Mouse (Mus musculus) mouse embryonic stem cell (cell line): ENCODE measurements around the gene Msh4.

Experiments
- in situ Hi-C, 2 experiments: fragments of 300-500 bp; cut with MboI; formaldehyde crosslinking; loops; 1 replicate in 1 of 2; 3 replicates in 1 of 2; pipeline ENCODE4 v1.14.3; 2019 to 2020; ENCODE audit warnings: low sequenced_read_pairs in 2 of 2, low pct_unique_long_range_greater_than_20kb in 1 of 2, mixed read lengths in 1 of 2; ENCODE audit not compliant: unreplicated experiment in 1 of 2

Gene Msh4

DNA sequence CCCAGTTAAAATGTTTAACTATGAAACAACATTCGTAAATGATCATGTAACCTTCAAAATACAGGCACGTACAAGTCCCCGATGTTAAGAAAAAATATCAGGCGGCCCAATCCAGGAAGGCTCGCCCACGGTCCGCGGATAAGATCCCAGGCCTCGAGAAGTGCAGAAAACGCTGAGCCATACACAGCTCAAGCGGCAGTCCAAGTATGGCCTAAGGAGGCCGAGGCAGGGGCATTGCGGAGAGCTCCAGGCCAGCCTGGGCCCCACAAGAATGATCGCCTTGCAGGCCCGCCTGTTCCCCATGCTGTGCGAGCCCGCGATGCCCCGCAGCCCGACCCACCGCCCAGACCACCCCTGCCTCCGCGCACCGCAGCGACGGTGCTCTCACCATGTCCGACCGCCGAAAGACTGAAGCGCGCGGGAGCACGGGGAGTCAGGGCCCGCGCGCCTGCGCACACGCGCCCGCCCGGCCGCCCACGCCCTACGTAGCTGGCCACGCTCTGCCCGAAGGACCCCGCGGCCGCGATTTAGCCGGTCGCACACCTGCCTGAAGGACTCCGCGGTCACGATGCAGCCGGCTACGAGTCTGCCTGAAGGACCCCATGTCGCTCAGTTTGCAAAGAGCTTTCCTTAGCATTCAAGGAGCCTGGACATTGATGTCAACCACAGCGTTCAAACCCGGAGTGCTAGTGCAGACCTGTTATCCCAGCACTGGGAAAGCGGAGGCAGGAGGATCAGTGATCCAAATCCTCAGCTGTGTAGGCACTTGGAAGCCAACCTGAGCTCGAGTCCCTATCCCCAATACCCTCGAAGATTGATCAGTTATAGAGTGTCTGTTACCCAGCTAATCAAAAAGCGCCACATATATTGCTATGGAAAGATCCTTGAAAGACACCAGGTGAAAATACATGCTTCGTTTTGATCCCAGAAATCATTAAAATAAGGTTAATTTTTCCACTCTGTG is 6.9 kb upstream of the Msh4 start, which contains the start of gene Rabggtb:
Gene Rabggtb, minus strand, starts transcription at position 464 of the 964 bp plus-strand sequence.
- in situ Hi-C loops: no loop called here

DNA sequence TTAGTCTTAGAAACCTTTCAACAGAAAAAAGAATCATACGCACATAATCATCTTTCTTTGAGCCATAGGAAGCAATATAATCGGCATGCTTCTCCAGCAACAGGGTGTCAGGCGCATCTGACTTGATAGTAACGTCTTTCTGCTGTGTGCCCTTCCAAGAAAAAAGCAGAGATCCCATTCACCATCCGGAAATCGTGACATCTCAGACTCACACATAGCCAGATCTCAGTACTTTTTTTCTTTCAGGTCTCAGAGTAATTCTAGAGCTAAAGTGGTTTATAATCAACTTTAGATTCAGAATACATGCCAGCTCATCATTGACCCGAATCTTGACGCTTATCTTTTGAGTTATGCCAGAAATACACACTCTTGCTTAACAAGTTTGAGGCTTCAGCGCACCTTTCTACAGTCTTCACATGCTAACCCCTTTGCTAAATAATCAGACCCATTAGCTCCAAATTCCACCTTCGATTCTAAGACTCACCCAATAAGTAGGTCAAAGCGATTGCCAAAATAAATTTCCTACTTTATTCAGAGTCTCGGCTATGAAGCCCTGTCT is 6.0 kb upstream of the Msh4 start:
- in situ Hi-C loops: no loop called here

DNA sequence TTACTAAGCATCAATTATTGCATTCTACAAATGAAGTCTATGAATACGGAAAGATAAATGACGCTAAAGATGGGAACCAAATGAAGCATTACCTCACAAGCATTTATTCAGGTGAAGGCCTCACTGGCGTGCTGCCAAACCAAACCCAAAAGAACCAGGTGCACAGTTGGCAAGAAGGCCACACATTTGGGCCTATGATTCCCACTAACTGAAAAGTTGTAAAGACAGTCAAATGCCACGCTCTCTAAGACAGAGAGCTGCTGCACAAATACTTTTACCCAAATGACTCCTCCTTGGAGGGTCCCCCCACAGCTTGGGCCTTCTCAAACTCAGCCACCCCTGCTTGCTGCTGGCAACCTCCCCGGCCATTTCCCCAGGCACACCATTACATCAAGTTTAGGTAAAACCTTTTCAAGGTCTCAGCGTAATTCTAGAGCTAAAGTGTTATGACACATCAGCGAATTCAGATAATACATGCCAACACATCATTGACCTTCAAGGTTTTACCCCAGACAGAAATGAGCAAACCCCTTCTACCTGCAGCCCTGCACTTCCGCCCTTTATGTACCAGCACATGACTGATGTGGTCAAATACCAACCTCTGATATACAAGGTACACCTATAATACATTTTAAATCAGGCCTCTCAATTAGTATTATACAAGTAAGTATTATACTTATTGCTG is 5.4 kb upstream of the Msh4 start:
- in situ Hi-C loops: no loop called here

DNA sequence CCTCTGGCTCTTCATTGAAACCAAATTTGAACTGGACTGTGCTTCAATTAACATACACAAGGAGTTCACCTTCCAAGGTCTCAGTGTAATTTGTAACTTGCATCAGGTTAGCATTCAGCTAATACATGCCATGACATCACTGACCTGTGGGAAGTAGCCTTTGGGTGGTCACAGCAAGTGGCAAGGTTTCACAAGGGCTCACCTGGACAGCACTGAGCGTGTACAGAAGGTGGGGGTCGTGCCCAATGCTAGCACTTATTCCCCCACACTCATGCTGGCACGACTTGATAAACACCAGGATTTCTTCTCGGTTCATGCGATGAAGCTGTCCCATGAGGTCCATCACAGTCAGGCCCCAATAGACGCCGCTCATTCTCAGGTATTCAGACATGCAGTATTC is 4.6 kb upstream of the Msh4 start:
- in situ Hi-C loops: no loop called here

DNA sequence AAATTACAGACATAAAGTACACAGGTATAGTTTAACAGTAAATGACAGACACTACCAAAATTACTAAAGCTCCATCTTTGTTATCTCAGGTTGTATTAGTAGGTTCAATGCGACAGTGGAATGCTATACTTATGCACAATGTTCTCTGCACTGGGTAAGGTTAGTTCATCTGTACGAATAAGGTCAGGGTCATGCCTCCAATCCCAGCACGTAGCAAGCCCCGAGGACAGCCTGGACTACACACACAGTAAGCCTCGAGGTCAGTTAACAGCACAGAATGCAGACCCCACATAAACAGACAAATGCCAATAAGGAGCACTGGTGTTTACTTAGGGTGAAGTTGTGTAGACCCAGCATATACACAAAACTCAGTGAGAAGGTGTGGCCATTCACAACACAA is 3.0 kb upstream of the Msh4 start:
- in situ Hi-C loops: no loop called here

DNA sequence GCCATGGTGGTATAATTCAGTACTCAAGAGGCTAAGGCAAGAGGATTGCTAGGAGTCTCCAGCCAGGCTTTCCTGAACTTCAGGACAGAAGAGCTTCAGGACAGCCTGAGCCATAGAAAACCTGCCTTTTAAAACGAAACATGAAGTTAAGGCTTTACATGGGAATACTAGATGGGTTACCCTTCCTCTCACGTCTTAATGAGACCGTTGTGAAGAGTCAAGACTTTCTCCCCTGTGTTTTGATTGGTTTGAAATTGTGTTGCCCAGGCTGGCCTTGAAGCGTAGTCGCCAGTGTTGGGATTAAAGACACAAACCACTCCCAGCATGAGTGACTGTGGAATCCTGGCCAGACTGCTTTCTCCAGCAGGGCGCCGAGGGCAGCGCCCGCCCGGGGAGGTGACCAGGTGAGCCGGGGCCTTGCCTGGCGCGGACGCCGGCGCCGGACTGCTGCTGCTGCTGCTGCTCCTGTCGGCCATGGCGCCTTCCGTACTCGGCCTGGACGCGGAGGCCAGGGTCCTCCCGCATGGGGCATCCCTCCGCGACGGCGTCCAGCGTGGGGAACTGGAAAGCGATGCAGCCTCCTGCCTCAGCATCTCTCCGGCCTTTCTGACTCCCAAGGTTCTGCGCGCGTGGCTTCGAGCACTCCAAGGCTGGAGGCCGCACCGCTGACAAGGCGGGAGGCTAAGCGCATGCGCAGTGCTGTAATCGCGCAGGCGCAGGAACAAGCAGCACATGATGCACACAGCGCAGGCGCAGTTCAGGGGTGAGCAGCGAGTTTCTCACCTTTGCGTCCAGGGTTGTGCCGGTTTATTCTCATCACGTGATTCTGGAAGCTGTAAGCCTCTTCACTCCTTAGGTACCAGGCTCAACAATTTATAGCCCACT is 445 bp downstream of the Msh4 start:
- in situ Hi-C loops: no loop called here

DNA sequence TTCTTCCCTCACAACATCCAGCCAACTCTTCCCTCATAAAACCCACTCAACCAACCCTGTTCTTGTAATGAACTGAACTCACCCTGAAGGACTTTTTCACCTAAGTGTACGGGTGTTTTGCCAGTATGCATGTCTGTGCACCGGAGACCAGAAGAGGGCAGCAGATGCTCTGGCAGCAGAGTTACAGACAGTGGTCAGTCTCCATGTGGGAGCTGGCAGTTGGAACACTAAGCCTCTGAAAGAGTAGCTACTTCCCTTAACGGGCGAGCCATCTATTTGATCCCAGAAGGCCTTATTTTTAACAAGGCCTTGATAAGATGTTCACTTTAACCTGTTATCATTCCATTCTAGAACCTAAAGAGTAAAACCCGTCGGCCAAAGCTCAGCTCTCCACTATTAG is 1.4 kb downstream of the Msh4 start:
- in situ Hi-C loops: no loop called here

DNA sequence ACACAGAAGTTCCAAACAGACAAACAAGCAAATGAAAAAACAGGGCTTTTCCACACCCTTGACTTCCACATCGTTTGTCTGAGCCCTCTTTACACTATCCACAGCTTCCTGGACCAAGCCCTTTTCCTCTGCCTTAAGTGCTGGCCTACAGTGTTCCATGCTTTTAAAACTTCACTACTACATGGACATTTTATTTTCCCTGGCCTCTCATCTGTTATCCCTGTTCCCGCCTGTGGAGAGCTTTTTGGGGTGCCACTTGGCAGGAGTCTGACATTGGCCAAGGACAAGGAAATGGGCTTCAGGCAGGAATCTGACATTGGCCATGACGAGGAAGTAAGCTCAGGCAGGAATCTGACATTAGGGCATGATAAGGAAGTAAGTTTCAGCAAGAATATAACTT is 3.3 kb downstream of the Msh4 start:
- in situ Hi-C loops: no loop called here

DNA sequence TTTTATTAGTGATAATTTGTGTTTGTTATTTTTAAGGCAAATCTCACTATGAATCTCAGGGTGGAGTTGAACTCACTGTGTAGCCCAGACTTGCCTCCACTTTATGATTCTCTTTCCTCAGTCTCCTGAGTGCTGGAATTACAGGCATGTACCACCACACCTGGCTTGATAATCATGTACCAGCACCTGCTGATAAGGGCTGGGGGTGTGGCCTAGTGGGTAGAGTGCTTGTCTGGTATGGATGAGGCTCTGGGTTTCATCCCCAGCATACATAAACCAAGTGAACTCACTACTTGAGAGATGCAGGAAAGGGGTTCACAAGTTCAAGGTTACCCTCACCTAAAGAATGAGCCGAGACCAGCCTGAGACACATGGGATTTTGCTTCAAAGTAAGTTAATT is 4.0 kb downstream of the Msh4 start:
- in situ Hi-C loops: no loop called here

DNA sequence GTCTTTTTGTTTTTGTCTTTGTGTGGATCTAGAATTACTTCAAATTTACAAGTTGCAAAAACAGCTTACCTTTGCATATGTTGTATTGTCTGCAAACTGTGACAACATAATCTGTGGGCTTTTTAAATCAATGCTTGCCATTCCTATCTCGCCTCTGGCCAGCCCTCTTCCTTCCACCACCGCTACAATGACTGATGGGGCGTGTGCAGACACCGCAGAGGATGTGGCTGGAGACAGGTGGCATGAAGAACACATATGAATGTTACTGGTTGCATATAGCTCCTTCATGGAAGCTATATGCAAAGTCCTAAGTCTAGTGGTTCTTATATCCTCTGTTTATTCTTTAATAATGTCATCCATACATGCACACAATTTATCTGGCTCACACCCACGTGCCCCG is 8.7 kb downstream of the Msh4 start:
- in situ Hi-C loops: no loop called here

DNA sequence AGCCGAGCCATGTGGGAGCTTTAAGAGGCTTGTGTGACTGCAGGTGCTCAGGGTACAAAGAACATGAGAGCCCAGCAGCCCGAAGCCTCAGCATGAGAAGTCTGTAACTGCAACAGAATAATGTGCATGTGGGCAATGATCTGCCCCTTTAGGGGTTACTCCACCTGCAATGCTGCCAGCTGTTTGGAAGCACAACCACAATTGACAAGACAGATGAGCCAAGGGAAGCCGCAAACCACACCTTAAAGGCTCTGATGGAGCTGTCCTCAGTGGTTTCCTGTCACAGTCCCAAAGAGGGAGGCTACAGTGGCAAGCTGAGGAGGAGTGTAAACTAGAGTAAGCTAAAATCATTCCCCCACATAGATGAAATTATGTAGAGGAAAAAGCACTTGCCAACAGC is 10.5 kb downstream of the Msh4 start:
- in situ Hi-C loops: no loop called here

DNA sequence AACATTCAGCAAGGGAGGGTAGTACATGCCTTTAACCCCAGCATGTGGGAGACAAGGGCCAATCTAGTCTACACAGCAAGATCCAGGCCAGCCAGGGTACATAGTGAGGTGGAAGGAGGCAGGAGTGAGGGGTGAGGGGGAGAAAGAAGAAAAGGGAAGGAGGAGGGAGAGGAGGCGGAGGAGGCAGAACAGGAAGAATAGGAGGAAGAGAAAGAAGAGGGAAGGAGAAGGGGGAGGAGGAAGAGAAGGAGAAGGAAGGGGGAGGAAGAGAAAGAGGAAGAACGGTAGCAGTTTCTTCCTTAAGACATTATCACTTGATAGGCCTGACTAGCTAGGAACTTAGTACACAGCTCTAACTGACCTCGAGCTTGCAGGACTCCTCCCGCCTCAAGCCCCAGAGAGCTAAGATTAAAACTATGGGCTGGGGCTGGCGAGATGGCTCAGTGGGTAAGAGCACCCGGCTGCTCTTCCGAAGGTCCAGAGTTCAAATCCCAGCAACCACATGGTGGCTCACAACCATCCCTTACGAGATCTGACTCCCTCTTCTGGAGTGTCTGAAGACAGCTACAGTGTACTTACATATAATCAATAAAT is 16.7 kb downstream of the Msh4 start:
- in situ Hi-C loops: no loop called here

DNA sequence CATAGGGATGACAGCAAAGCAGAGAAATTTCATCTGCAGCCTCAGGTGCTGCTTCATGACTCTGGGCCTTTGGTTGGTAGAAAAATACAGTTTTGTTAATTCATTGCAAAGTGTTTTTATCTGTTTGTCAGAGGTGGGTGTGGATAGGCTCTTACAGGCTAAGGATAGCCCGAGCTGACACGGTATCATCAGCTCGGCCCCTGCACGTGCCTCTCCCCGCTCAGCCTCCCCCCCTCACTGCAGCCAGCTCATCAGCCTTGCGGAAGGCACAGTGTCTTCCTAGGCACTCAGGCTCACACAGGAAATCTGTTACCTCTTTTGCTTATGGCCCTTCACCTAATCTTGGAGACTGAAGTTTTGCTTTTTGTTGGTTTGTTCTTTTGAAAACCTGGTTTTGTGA is 17.8 kb downstream of the Msh4 start:
- in situ Hi-C loops: no loop called here

DNA sequence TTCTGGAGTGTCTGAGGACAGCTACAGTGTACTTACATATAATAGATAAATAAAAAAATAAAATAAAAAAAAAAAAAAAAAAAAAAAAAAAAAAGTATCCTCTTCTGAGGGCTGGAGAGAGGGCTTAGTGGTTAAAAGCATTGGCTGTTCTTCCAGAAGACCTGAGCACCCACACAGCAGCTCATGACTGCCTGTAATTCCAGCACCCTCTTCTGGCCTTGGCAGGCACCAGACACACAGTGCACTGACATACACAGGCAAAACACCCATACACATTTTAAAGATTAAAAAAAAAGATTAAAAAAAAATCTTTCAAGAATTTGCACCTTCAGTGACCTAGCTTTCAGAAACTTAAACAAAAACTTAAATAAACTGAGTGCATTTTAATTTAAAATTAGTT is 19.6 kb downstream of the Msh4 start:
- in situ Hi-C loops: no loop called here

DNA sequence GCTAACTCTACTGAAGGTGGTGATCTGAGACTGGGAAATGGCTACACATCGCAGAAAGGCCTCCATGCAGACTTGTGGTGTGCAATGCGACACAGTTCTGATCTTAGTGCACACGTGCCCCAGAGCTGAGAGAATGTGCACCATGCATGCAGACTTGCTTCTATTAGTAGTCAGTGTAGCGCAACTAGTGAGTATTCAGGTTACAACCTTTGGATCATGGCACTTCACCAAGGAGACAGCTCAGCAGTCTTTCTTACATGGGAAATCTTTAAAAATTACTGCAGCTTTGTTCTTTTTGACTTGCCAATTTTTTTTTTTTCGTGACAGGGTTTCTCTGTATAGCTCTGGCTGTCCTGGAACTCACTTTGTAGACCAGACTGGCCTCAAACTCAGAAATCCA is 34.5 kb downstream of the Msh4 start:
- in situ Hi-C loops: no loop called here

DNA sequence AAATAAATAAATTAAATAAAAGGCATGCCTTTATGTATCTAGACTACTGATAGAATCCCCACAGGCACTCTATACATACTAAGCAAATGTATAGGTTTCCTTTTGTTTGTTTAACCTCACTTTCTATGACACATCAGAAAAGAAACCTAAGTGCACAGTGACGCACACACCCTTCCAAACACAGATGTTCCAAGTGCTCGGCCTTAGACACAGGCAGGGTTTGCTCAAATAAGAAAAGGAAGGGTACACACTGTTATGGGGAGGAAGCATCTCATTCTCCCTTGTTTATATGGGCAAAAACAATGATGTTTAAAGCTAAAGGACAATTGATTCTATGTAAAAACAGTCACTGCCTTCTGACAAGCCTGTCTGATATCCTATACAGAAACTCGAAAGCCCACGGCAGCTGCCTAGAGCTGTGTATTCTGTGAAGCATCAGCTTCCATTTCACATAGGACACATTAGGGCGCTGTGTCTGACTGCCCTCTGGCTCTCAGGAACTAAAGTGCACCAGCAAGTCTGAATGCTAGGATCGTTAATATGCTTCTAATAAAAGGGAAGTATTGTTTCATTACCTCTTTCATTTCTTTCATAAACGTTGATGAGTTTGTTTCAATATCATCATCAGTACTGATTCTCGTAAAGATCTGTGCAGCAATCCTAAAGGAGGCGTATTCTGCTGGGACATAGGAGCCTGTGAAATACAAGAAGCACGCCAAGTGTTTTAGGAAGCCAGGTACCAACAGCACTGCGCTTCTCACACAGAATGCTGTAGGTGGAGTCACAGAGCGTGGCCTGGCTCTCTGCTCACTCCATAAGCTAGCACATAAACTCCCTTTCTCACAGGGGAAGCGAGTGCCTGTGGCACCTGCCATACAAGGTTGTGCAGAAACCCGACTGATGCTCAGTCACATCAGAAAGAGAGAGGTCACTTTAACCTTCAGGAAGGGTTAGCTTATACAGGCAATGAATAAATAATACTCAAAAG is 38.5 kb downstream of the Msh4 start:
- in situ Hi-C loops: no loop called here
